Mouse (Mus musculus) heart, embryonic 13.5 days (tissue): Measurements from ENCODE around the gene Tnfrsf8. TPM values are rescaled to one million over a fixed set of nuclear protein-coding genes. Genes with fewer than 3 reads are reported as not detected.
"Not testable (repeated sequence)": the region's sequence is repeated elsewhere in the genome, so short reads cannot be mapped to it uniquely, and the experiment has no call there.

Experiments used
- ATAC-seq: fragments of 200-750 bp; cut with Nextera tagmentation; 2 replicates; pipeline ENCODE4 v1.8.0; 2017; ENCODE audit warnings: moderate TSS enrichment; ENCODE audit not compliant: insufficient number of reproducible peaks, low FRiP score, low TSS enrichment; ENCODE audit errors: extremely low read depth
- H3K27ac ChIP-seq: fragments of 300-500 bp; sonication (generic); replicated peaks from 2 replicates; pipeline ENCODE4 v1.5.1; 2015; ENCODE audit warnings: moderate library complexity, mild to moderate bottlenecking, inconsistent platforms
- H3K27me3 ChIP-seq: fragments of 300-500 bp; sonication (generic); replicated peaks from 2 replicates; pipeline ENCODE4 v1.6.1; 2015; ENCODE audit warnings: mild to moderate bottlenecking, inconsistent platforms
- H3K36me3 ChIP-seq: fragments of 300-500 bp; sonication (generic); 2 replicates; pipeline ENCODE4 v1.6.1; 2015; ENCODE audit warnings: mild to moderate bottlenecking, inconsistent platforms
- H3K4me1 ChIP-seq: fragments of 300-500 bp; sonication (generic); 2 replicates; pipeline ENCODE4 v1.6.1; 2015; ENCODE audit warnings: inconsistent platforms
- H3K4me2 ChIP-seq: fragments of 300-500 bp; sonication (generic); 2 replicates; pipeline ENCODE4 v1.6.1; 2015; ENCODE audit warnings: inconsistent platforms, mild to moderate bottlenecking, moderate library complexity
- H3K4me3 ChIP-seq: fragments of 300-500 bp; sonication (generic); 2 replicates; pipeline ENCODE4 v1.5.1; 2015; ENCODE audit warnings: moderate library complexity, mild to moderate bottlenecking, inconsistent platforms
- H3K9ac ChIP-seq: fragments of 300-500 bp; sonication (generic); 2 replicates; pipeline ENCODE4 v1.6.1; 2015; ENCODE audit warnings: inconsistent platforms, mild to moderate bottlenecking, moderate library complexity
- H3K9me3 ChIP-seq: fragments of 300-500 bp; sonication (generic); 2 replicates; pipeline ENCODE4 v1.6.1; 2016; ENCODE audit warnings: inconsistent platforms
- WGBS: fragments of 180-500 bp; shearing (Covaris S2); methylation state at CpG from one replicate; pipeline ENCODE4 v1.1.7; 2015; ENCODE audit warnings: mixed read lengths; 5-methylcytosine and 5-hydroxymethylcytosine counted together
- polyA plus RNA-seq: library from polyadenylated mRNA; unstranded; fragments of >200 nt; fragmentation: Nextera tagmentation; extraction: Ambion mirVana; gene quantifications from 2 replicates; pipeline ENCODE4 v1.2.1, GENCODE M21; 2015

Tnfrsf8 gene
- 0.07 TPM in 1 of 2 replicates, not detected in the other for polyA plus RNA-seq

DNA sequence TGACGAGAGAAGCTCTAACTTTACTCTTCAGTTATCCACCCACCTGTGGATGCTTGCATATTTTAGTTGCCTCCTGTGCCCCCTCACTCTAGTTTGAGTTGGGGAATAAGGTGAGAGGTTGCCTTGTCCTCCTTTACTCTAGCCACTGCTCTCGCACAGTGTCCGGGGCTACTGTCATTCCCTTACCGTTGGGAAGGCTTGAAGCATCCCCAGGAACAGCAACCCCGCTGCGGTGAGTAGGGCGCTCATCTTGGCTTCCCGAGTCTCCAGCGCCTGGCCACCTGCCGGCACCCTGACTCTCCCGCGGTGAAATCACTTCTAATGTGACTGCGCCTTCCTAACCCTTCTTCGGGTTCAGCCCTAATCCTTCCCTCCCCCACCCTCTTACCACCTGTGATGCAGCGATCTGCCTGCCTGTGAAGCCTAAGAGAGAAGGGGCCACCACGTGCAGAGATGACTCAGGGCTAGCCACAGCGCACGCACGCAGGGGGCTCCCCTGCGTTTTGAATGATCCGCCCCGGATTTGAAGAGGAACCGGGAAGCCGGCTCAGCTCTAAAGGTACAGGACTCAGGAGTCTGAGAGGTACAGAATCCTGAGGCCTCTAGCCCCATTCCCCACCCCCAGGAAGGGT lies at the start of gene Tnfrsf8:
Gene Tnfrsf8, minus strand, starts transcription at position 329 of the 632 bp plus-strand sequence.
- Histone ChIP-seq H3K27ac (no peak within 1 kb of the TSS), H3K9me3 (no peaks in the 10 kb centered on the region), H3K27me3 (peaks cover 31% of the 10 kb centered on the region), H3K36me3 (no peaks in the 10 kb centered on the region), H3K4me1 (no peaks in the 10 kb centered on the region), H3K9ac (no peak within 1 kb of the TSS), H3K4me2 (no peak within 1 kb of the TSS), H3K4me3 (no peak within 1 kb of the TSS)
- 1% methylated on average over 24 of the region's 24 CpGs for WGBS
- no peak for ATAC-seq

DNA sequence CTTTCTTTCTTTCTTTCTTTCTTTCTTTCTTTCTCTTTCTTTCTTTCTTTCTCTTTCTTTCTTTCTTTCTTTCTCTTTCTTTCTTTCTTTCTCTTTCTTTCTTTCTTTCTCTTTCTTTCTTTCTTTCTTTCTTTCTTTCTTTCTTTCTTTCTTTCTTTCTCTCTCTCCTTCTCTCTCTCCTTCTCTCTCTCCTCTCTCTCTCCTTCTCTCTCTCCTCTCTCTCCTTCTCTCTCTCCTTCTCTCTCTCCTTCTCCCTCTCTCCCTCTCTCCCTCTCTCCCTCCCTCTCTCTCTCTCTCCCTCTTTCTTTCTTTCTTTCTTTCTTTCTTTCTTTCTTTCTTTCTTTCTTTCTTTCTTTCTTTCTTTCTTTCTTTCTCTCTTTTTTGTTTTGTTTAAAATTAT lies 46.7 kb upstream of the Tnfrsf8 start:
- H3K4me2 ChIP-seq, H3K27ac ChIP-seq, H3K36me3 ChIP-seq, H3K4me3 ChIP-seq, H3K27me3 ChIP-seq, H3K9ac ChIP-seq, H3K4me1 ChIP-seq, H3K9me3 ChIP-seq, ATAC-seq: not testable (repeated sequence)

DNA sequence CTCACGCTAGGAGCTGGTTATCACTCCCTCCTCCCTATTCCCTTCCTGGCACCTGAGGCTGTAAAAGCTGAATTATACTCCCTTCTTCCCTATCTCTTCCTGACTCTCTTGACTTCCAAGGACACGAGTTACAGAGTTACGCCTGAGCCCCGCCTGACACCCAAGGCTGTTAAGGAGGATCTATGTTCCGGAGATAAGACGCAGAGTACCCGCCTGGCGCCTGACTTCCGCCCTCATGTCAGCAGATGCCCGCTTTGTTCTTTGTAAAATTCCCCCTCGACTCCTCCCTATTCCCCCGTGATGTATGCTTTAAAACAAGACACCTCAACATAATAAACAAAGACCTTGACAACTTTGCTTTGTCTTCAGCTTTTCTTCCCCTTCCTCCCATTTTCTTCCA lies 46.1 kb upstream of the Tnfrsf8 start:
- Histone ChIP-seq H3K27me3 (no peaks in the 10 kb centered on the region), H3K4me1 (no peaks in the 10 kb centered on the region), H3K4me3 (peak overlapping the region; percentile 23), H3K4me2 (peak overlapping the region; percentile 65), H3K9ac (no peak overlapping the region), H3K36me3 (no peaks in the 10 kb centered on the region), H3K27ac (no peak overlapping the region), H3K9me3 (no peaks in the 10 kb centered on the region)
- ATAC-seq: no peak
- 3% methylated on average over 12 of the region's 12 CpGs for WGBS

DNA sequence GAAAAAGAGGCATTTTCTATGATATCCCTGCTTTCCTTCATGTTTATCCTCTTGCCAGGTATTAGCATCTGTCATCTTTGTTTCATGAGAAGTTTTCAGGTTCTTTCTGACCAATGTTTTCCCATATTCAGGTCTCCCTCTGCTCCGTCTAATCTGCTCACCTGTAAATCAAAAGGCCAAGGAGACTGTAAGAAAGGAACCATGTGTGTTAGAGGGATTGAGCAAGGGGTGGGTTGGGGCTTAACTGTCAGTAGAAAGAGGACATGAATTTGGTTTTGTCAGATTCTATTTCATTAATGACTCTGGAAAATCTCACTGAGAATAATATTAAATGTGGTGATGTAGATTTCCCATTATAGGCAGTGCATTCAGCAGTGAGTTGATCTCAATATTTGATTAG lies 45.6 kb upstream of the Tnfrsf8 start:
- Histone ChIP-seq H3K9me3 (no peaks in the 10 kb centered on the region), H3K27me3 (no peaks in the 10 kb centered on the region), H3K9ac (no peak overlapping the region), H3K4me1 (no peaks in the 10 kb centered on the region), H3K4me2 (peak overlapping the region; percentile 65), H3K27ac (no peak overlapping the region), H3K4me3 (0 out of 2 replicates have a peak overlapping the region, but pooled peaks have one; percentile 23), H3K36me3 (no peaks in the 10 kb centered on the region)
- ATAC-seq: no peak
- WGBS: 60% methylated on average over 1 of the region's 1 CpGs

DNA sequence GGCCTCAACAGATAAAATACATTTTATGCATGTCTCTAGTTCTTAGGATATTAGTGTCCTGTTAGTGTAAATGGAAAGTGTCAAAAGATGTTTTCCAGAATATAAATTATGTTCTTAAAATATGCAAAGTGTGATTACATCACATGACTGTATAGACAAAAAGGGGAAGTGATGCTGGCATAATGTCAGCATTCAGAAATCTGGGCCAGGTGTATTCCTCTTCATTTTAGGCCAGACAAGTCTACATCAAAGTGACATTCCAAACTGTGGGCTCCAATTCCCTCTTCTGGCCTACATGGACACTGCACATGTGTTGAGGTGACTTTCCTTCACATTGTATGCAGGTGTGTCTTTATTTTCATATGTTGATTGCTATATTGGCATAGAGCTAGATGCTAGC lies 41.3 kb upstream of the Tnfrsf8 start:
- Histone ChIP-seq H3K27me3 (no peaks in the 10 kb centered on the region), H3K4me2 (no peak overlapping the region), H3K4me3 (no peak overlapping the region), H3K9me3 (no peaks in the 10 kb centered on the region), H3K4me1 (no peaks in the 10 kb centered on the region), H3K27ac (no peak overlapping the region), H3K9ac (no peak overlapping the region), H3K36me3 (no peaks in the 10 kb centered on the region)
- ATAC-seq: no peak

DNA sequence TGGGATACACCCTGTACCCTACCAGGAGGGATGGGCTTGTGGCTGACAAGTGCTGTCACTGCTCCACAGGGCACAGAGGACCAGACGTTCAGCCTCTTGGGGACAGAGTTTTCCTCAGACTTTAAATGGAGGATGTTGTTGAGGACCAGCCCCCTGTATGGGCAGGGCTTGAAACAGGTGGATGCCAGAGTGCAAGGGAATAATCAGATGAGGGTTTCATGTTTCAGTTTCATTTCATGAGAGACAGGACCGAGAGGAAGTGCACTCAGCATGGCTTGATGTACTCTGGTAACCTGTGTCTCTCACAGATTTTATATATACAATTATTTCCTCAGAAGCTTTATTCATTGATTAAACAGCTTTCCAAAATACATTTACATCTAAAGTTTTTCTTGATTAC lies 38.9 kb upstream of the Tnfrsf8 start:
- H3K4me2 ChIP-seq: no peak overlapping the region
- H3K4me3 ChIP-seq: no peak overlapping the region
- ATAC-seq: no peak
- WGBS: 37% methylated on average over 2 of the region's 2 CpGs
- peaks cover 3% of the 10 kb centered on the region; the same call in 1 of the 2 replicates for H3K9me3 ChIP-seq
- H3K36me3 ChIP-seq: no peaks in the 10 kb centered on the region
- no peaks in the 10 kb centered on the region for H3K4me1 ChIP-seq
- no peak overlapping the region for H3K9ac ChIP-seq
- H3K27me3 ChIP-seq: no peaks in the 10 kb centered on the region
- H3K27ac ChIP-seq: no peak overlapping the region

DNA sequence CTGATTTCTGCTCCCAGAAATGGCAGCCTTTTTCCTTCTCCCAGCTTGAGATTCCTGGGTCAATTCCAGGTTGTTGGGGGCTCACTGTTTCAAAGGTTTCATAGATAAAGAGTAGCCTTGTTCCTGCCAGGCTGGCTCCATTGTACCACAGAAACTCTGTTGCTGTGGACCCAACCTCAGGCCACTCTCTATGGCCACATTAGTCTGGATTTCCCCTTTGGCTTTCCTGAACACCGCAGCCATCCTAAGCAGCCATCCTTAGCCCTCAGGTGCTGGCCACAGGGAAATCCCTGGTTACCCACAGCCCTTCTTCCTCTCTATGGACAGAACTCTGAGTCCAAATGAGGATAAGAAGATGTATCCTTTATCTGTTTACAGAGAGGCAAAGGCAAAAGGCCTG lies 30.0 kb upstream of the Tnfrsf8 start:
- WGBS: 68% methylated on average over 1 of the region's 1 CpGs
- Histone ChIP-seq H3K9ac (no peak overlapping the region), H3K4me3 (no peak overlapping the region), H3K27me3 (no peaks in the 10 kb centered on the region), H3K9me3 (peaks cover 3% of the 10 kb centered on the region; the same call in 1 of the 2 replicates), H3K27ac (no peak overlapping the region), H3K4me1 (no peaks in the 10 kb centered on the region), H3K4me2 (no peak overlapping the region), H3K36me3 (no peaks in the 10 kb centered on the region)
- ATAC-seq: no peak

DNA sequence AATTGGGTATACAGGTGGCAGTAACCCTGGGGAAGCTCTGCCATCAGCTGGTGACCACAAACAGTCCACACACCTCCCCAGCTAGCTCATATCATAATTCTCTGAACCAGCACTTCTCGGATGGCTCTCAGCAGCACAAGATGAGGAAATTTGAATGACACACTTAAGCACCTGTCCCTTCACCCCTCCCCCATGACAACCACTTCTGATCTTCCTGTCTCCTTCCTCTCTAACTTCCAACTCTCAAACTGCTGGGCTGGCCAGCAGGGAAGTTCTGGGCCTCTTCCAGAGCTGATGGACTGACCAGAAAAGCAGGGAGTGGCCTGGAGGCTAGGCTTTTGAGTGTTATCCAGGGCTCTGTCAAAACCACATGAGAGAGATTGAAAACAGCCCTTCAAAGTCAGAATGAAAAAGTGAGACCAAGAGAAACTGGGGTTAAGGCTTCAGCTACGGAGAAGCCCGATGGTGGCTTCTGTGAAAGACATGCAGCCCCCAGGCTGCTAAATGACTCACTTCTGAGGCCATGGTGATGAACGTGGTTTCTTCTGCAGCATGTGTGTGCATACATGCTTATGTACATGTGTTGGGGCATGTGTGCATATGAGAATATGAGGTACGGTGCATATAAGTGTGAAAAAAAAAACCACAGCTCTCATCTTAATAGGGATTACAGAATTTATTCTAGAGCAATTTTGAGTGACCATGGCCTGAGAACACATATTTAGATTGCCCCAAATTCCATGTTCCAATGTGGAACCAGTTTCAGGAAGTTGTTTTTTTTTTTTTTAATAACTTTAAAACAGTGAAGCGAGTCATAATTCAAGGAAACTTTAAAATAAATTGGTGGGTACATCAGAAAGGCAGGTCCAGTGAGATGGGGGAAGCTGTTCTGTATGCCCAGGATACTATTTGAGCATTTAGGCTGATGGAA lies 27.2 kb upstream of the Tnfrsf8 start:
- WGBS: 72% methylated on average over 6 of the region's 6 CpGs
- Histone ChIP-seq H3K4me2 (no peak overlapping the region), H3K4me1 (no peaks in the 10 kb centered on the region), H3K9me3 (no peaks in the 10 kb centered on the region), H3K27me3 (no peaks in the 10 kb centered on the region), H3K36me3 (no peaks in the 10 kb centered on the region), H3K4me3 (no peak overlapping the region), H3K9ac (no peak overlapping the region), H3K27ac (no peak overlapping the region)
- ATAC-seq: no peak

DNA sequence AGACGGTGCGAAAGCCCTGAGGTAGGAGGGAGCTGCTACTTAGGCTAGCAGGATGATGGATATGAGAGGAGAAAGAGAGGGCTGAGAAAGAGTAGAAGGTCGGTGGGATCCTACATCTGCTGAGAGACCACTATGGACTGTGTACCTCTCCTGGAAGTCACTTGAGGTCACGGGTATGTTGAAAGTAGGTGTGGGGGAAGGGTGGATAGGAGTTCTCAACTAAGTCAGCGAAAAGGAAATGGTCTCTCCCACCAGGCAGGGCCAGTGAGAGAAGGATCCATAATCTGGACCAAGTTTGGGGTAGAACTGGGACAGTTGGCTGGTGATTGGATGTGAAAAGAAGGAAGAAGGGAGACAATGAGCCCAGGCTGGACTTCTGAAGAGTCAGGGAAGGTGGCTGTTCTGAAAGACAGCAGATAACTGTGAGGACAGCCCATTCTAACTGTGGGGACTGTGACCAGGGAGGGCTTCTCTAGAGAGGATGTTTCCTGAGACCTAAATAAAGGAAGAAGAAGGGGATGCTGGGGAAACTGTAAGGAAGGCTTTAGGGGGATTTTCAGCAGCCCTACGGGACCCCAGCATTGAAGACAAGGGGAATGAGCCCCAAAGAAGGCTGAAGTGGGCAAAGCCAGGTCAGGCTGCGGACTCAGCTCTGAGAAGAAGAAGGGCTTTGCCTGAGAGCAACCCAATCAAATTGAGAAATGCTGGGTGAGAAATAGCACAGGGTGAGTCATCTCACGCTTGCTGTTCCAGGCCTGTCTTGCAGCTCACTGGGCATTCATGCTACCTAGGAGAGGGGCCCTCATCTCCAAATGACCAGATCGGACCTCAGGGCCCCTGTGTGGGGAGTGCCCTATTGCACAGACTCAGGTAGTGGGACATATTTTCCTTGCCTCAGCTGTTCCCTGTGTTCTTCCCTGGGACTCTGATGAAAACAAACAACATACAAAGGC lies 23.2 kb upstream of the Tnfrsf8 start:
- 0 out of 2 replicates have a peak, but pooled peaks have one; percentile 35 for ATAC-seq
- no peaks in the 10 kb centered on the region for H3K27me3 ChIP-seq
- H3K9ac ChIP-seq: no peak overlapping the region
- H3K4me2 ChIP-seq: no peak overlapping the region
- no peak overlapping the region for H3K4me3 ChIP-seq
- no peaks in the 10 kb centered on the region for H3K36me3 ChIP-seq
- H3K9me3 ChIP-seq: no peaks in the 10 kb centered on the region
- H3K27ac ChIP-seq: no peak overlapping the region
- 68% methylated on average over 9 of the region's 9 CpGs for WGBS
- H3K4me1 ChIP-seq: no peaks in the 10 kb centered on the region

DNA sequence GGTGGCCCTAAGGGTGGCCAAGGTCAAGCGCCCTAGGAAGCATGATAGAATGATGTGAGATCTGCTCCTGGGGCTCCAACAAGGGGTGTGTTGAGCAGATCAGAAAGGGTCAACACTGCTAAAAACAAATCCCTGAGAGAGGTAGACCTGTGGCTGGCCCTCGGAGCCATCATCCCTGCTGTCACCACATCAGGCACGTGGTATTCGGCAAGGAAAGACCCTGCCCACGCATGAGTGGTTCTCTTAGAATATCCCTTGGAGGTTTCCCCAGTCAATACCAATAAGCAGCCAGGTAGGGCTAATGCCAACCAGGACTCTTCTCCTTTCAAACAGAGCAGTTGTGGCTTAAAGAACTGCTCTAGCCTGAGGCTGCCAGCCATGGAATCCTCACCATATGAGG lies 21.6 kb upstream of the Tnfrsf8 start:
- Histone ChIP-seq H3K36me3 (no peaks in the 10 kb centered on the region), H3K27me3 (no peaks in the 10 kb centered on the region), H3K9me3 (no peaks in the 10 kb centered on the region), H3K9ac (no peak overlapping the region), H3K4me3 (no peak overlapping the region), H3K27ac (no peak overlapping the region), H3K4me1 (no peaks in the 10 kb centered on the region), H3K4me2 (no peak overlapping the region)
- ATAC-seq: no peak
- WGBS: 74% methylated on average over 5 of the region's 5 CpGs

DNA sequence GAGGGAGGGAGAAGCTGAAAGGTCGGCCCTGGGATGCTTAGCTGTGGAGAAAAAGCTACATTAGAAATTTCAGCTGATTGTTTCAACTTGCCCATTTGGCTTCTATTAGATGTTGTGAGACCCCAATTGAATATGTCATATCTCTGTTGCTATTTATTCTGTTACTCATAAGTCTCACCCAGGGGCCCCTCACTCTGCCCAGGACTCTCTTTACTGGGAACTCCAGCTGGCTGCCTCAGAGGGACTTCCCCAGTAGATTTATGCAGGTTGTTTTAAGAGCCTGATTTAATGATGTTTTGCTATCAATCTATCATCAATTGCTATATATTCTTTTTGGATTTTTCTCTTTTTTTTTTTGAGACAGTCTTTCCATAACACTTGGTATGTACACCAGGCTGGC lies 21.1 kb upstream of the Tnfrsf8 start:
- Histone ChIP-seq H3K4me1 (no peaks in the 10 kb centered on the region), H3K9me3 (no peaks in the 10 kb centered on the region), H3K9ac (no peak overlapping the region), H3K27me3 (no peaks in the 10 kb centered on the region), H3K4me2 (no peak overlapping the region), H3K4me3 (no peak overlapping the region), H3K27ac (no peak overlapping the region), H3K36me3 (no peaks in the 10 kb centered on the region)
- ATAC-seq: no peak
- 61% methylated on average over 1 of the region's 1 CpGs for WGBS
